Mouse (Mus musculus) embryo, embryonic 10 days (tissue): ENCODE data around the gene Exo5.

Source experiments
- DNase-seq: peaks from one replicate; pipeline ENCODE4 v3.0.0-alpha.2; 2015; ENCODE audit warnings: low spot score

Exo5 gene

DNA sequence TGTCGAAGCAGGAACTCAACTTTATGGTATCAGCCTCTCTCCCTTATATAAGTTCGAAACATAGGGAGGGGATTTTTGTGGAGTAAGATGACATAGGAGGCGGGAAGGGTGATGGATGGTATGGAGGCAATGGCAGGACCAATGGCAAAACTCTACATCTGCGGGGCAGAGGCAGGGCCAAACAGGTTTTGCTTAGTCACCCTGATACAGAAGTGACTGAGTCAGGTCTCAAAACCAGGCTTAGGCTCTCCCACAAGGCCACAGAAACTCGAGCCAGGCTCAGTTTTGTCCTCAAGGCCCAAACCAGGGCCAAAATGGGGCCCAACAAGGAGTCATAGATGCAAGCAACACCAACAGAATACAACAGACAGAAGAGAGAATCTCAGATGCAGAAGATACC lies 19.2 kb downstream of the Exo5 start:
- no peak for DNase-seq

DNA sequence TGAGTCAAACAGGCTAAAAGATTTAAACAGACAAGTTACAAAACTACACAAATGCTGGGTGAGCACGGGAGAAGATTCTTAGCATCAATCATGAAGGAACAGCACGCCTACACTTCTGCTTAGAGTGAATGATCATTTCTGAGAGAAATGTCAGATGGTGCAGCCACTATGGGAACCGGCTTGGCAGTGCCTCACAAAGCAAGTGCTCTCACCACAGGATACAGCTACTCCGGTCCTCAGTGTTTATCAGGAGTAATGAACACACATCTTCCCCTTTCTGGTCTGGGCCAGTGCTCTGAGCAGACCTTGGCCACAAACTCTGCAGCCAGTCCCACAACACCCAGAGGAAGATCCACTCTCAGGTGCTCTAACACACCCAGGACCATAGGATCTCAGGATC lies 20.3 kb downstream of the Exo5 start:
- no peak for DNase-seq

DNA sequence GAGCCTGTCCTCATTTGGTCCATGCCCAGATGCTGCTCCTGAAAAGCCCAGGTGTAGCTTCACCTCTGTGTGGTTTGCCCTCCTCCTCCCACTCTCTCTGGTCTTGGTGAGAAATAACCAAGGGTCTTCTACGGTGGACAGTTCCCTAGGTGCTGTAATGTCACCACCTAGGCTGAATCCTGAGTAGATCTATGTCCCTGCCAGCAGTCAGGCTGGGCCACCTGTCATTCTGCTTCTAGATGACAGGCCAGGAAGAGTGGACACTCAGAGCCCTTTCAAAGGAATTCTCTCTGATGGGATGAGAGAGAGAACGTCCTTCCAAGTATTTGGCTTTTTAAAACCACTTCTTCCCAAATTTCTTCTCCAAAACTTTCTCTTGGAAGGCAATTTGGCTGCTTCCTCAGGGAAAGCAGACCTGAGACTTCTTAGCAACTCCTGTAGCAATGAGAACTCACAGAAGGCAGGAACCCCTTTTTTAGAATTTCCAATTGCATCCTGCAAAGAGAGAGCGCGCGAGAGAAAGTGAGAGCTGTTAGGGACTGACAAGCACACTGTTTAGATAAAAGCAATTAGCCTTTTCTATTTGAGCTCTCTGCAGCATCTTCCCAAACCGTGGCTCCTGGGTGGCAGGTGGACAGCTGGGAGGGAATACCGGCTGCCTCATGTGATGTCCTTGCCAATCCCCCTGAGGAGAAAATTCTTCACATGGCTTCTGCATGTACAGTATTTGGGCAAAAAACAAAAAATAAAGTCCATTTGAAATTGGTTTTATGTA lies 28.8 kb downstream of the Exo5 start:
- no peak for DNase-seq

DNA sequence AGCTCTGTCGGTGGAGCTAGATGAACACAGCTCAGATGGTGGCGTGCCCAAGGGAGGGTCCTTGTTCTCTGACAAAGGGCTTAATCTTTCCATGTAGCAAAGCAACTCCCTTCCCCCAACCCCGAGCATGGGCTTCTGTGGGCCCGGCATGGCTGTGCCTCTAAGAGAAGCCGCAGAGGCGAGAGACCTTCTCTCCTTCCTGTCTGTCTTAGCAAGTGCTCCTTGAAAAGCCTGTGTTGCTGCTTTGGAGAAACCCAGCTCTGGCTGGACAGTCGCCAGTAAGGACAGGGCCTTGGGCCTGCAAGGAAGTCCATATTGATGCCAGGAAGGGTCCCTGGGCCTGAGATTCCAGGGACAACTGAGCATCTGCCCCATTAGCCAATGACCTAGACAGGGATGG lies 29.6 kb downstream of the Exo5 start:
- DNase-seq, result no peak

DNA sequence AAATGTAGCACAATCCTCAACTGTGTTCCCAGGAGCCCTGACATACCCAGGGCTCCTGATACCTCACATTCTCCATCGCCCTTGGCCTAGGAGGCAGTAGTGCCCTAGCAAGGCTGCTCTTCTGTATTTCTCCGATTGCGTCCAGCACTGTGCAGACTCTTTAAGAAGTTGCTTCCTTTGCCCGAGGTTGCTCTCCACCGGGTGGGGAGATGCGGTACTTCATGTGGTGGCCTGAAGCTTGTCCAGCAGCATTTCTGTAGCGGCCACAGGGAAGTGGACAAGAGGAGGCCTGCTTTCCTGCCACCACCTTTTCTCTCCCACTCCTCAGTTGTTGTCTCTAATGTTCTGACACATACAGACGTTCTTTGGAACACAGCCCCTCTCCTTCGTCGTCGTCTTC lies 30.2 kb downstream of the Exo5 start:
- DNase-seq, result no peak

DNA sequence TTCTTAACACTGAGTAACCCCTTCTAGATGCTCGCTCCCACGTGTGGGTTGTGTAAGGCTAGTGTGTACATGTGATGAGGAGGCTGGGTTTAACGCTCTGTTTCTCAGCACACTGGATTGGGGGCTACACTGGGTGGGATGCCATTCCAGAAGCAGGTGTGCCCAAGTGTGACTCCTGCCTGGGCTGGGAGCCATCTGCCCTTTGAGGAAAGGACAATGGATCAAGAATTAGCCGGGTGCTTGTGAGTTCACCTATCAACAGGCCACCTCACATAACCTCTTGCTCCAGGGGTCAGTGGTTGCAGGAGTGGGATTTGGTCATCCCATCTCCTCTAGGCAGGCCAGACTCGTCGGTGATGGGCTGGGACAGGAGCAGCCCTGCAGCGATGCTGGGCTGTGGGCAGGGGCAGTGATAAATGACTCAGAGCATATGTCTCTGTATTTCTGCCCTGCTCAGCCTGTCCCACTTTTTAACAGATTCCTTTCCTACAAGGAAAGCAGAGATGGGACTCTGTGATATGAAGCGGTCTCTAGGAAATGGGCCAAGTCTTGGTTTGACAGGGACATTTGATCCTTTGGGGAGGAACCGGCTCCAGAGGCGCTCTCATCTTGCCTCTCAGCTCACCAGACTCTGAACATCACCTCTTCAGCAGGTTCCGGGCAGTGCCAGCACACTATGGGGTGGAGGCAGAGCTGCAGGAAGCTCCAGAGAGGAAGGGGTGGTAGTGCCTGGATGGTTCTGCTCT lies 31.0 kb downstream of the Exo5 start:
- no peak for DNase-seq

DNA sequence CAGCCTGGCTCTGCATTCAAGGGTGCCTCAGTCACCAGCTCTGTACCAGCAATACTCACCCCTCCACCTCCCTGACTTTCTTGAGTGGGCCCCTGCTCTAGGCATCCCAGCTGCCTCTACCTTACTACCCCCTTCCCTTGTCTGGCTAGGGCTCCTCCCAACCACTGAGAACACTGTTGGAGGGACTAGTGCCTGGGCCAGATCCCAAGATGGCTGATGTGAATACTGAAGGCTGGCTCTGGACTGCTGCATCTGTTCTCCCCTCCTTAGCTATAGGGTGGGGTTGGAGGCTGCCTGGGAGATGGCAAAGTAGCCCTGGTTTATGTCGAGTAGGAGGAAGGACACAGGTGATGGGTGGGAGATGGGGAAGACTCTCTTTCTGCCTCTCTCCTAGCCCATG lies 32.3 kb downstream of the Exo5 start:
- no peak for DNase-seq

DNA sequence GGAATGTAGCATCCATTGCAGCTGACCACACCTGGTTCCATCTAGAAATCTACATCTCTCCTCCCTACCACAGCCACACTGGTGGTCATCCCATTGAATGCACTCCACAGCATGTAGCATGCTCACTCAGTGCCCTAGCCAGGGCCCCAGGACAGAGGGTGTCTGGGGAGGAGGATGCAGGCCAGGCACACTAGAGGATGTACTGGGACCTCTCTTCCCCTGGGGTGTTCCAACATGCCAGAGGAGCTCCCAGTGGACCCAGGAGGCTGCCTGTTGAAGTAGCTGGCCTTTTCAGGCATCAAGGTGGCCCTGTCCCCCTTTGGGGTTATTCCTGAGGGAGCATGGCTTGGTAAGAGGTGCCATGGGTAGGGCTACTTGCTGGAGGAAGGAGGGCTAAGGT lies 32.9 kb downstream of the Exo5 start:
- no peak for DNase-seq

DNA sequence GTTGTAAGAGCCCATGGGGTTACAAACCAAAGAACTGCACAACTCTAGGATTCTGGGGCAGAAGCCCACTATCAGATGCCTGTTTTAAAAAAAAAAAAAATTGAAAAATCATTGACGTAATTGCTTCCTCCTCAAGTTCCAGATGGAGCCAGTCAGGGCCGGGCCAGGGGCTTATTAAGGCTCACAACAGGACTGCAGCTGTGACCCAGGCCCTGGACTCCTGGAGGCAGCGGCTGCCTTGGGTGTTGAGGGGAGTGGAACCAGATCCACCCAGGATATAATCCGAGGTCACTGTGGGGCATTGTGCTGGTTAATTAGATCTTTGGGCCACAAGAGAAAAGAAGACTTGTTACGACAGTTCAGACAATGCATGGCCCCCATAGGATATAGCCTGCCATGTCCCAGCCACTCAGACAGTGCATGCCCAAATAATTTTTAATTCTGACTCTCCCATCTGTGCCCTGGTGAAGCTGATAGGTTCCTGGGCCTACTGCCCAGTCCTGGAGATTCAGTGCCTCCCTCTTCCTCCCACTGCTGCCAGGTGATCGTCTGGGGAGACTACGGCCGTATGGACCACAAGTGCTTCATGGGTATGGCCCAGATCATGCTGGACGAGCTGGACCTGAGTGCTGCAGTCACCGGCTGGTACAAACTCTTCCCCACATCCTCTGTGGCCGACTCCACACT lies 33.9 kb downstream of the Exo5 start:
- DNase-seq, result no peak

DNA sequence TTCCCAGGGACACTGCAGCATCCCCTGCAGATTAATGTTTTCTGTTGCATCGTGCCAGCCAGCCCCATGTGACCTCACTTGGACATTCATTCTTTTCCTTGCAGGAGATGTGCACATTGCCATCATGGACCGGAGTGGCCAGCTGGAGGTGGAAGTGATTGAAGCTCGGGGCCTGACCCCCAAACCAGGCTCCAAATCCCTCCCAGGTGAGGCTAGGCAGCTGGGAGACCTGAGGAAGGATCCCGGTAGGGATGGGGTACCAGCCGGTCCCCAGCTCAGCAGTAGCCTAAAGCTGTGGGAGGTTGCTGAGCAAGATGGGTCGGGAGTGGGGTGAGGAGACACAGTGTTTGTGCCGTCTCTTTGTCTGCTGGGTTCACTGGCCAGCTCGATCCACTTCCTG lies 35.9 kb downstream of the Exo5 start:
- DNase-seq, result no peak

DNA sequence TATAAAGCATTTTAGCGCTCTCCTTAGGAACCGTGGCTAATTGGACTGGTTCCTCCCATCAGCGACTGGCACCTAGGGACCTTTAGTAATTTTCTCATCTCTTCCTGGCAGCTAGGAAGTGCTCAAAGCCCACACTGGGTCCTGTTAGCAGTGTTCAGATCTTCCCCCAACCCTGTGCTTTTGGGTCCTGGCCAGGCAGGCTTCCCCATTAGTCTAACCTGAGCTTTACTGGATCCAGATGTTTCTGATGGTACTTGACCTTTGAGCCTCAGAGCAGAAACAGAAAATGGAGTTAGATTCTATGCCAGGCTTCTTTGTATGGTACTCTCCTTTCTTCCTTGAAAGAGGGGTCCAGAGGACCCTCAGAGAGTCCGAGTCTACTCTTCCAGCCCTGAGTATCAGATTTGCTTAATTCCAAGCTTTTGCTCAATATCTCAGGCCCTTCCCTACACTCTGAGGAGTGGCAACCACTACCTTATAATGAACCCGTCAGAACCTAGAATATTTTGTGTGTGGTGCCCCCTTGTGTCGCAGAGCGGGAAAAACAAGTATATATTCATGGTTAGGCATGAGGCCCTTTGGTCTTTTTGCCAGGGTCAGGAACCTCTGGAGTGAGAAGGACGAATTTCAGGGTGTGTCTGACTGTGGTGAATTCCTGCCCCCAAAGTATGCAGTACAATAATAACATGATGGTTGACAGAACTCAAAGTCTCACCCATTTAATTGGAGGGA lies 37.3 kb downstream of the Exo5 start:
- peak; percentile 75 for DNase-seq

DNA sequence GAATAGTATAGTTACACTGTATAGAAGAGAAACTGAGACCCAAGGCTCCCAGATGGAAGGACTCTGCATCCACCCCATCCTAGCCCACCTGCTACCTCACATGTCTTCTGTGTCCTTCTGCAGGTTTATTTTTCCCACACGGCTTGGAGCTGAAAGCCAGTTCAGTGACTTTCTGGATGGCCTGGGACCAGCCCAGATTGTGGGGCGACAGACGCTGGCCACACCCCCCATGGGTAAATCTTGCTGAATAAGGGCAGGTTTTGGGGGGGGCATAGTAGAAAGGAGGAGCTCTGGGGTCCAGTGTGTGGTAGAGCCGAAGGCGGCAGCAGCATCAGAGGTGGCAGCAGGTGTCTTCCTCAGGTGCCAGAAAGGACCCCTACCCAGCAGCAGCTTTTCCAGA lies 38.0 kb downstream of the Exo5 start:
- DNase-seq, result no peak

DNA sequence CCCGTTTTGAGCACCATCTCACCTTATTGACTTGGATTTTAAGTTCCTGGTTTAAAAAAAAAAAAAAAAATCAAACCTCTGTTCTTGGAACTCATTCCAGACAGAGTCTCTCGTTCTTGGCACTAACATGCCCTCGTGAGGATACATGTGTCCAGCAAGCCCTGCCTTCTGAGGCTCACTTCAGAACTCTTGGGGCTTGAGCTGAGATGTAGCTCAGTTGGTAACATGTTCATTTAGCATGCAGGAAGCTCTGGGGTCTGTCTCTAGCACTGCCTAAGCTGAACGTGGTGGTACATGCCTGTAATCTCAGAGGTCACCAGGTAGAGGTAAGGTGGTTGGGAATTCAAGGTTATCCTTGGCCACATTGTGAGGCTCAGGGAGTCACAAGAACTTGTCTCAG lies 38.7 kb downstream of the Exo5 start:
- DNase-seq, result no peak

DNA sequence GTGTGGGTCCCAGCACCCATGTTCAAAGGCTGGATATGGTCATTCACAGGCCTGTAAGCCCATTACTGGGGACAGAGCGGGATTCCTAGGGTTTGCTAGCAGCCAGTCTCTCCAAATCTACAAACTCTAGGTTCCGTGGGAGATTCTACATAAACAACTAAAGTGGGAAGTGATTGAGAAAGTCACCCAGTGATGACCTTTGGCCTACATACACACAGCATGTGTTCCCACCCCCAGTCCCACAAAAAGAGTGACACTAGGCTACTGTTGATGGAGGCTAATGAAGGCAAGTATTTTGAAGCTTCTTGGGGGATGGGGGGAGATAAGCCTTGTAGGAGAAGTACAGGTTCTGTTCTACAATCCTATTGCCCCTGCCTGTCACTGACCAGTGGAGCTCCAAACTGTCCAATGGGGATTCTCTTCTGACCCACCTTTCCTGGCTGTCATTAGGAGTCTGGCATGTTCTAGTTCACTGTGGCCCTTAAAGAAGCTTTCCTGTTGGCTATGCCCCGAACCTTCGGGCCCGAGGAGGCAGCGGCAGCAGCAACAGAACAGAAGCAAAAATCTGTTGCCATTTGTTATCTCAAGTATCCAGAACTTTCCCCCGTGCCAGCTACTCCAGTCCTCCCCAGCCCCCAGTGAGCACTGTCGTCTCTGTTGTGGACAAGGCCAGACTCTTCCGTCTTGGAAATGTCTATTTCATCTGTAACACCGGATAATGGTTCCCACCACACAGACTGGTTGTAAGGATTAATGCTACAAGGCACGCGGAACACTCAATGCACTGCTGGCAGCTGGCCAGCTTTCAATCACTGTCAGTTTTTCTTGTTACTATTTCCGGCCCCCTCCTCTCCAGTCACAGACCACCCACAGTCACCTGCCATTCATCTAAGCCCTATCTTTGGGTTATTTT lies 39.4 kb downstream of the Exo5 start:
- DNase-seq, result peak; percentile 54

DNA sequence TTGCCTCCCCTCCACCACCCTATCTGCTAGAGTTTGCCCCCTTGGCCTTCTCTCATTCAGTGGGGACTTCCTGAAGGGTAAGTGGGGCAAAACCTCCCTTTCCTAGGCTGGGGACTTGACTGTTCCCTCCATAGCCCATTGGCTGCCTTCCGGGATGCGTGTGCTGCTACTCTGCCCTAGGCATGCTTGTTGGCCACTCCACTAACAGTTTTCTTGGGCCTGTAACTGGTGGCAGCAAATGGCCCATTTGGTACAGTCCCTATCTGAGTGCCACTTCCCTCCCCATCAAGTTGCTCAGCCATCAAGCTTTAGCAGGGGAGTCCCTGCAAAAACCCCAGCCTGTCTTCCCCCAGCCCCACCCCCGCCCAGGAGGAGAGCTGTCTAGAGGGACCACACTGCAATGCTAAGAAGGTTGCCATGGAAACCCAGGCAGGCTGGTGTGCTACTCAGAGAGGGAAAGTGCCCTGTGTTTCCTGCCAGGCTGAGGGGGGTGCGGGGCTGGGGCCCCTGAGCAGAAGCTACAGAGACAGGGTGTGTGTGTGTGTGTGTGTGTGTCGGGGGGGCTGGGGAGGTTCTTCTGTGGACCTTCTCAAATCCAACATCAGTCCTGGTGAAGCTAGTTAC lies 42.7 kb downstream of the Exo5 start:
- peak; percentile 68 for DNase-seq

DNA sequence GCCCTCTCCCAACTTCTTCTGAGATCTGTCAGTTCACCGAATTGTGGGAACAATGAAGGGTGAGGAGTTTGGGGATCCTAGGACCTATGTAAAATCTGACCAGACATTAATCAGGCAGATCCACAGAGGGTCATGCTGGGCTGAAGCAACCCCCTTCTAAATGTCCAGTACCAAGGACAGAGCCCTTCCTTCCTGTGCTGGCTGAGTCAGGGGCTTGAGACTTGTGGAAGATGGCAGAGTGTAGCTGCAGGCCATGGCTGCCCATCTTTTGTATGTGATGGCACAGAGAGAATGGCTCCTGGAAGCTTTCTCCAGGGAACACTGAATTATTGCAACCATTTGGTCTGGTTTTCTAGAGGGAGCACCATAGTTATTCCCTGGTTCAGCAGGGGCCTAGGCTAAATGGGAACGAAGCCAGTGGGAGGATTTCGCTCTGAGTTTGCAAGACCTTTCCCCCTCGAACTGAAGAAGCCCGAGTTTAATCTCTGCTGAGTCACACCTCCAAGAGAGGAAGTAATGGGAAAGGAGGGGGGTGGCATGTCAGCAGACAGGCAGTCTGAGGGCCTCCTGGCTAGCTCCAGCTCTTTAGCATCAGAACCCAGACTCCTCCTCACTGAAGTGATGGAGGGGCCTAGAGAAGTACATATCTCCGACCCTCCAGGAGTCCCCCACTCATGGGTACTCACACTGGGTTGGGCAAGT lies 43.9 kb downstream of the Exo5 start:
- peak; percentile 47 for DNase-seq

DNA sequence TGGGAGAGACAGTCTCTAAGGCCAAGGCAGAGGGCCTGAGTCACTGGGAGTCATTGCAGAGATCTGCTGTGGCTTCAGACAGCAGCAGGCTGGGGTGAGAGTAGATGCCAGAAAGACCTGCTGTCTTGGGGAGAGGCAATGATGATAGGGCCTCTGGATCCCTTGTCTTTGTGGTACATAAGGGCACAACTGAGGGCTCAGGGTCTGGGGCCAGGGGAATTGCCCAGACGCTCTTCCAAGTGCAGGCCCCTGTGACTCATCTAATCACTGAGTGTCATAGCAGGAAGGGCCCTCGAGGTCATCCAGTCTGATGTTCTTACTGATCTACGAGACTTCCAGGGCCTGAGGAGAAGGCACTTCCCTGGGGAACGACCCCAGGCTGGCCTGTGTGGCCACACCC lies 45.4 kb downstream of the Exo5 start:
- DNase-seq, result no peak

DNA sequence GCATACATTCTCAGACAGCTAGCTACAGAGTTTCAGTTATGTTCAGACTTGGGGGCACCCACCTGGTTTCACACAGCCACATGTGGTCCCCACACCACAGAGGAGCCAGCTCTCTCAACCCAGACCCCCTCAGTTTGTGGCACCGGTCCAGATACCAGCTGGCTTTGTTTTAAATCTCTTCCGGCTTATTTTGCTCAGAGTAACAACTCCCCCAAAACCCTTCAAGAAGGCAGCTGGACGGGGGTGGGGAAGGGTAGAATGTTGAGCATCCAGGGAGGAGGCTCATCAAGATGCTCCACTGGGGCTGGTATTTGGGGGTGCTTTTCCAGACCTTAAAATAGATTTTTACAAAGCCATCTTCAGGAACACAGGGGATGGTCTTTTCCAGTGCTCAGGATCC lies 46.1 kb downstream of the Exo5 start:
- DNase-seq, result no peak

DNA sequence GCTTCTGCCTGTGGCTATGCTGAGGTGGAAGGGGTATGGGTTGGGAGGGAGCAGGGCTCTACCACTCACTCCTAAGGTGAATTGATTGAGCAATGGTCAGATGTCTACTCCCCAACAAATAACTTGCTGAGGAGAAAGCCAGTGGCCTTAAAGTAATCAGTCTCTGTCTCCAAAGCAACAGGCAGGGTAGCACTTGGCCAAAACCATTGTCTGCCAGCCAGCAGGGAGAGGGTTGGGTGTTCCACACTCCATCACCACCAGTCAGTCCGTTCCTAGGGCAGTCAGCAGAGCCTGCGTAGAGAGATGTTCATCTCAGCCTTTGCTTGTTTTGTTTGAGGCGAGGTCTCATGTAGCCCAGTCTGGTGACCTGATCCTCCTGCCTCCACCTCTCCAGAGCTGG lies 48.9 kb downstream of the Exo5 start:
- DNase-seq, result no peak
